Mouse (Mus musculus) megakaryocyte, embryonic 14.5 days (primary cell): ENCODE data around the gene Cldn2.

Experiments used
- FLI1 ChIP-seq: IDR thresholded peaks from 2 replicates; pipeline ENCODE4 v1.6.1; 2012; ENCODE audit warnings: low read length, inconsistent platforms, mixed read lengths
- GATA1 ChIP-seq: IDR thresholded peaks from 3 replicates; pipeline ENCODE4 v1.6.1; 2012; ENCODE audit warnings: mixed read lengths, low read length, inconsistent platforms, borderline replicate concordance

- TF ChIP-seq GATA1 (no peak), FLI1 (no peak)
These were observed at the start of gene Cldn2 for GRCm38 (mm10) chrX:139800406-139800878.
